Comparison of ENCODE assay signal across 17 mouse cellular contexts in the genomic region with DNA sequence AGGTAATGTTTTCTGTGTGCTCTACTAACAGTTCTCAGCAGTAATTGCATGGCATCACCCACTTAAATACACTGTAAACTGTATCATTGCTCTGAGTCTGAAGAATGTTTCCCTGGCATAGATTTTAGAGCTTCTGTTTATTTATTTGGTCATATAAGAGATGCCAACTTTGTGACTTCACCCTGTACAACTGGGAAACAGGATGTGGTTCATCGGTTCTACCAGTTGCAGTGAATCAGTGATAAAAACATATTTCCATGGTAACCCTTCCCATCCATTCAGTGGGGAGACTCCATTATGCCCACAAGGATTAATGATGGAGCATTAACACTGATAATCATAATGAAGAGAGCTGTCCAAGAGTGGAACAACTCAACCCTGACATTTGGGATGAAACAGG.
"Had no signal": no experiment of that assay in that cellular context is flagged by ENCODE, and none has a peak within 500 bp of the region (broad histone marks: within the 10 kb centered on the region; RNA-seq: fewer than 3 reads in every experiment).

No protein-coding gene starts in this region.

- DNase-seq: kidney, postnatal 14 days; kidney, postnatal 4 days; left cerebral cortex, postnatal 4 days; liver, postnatal 0 days; lung, embryonic 14.5 days; thymus, adult 18-20 months; thymus, postnatal 36 days had no signal

- H3K4me2 ChIP-seq: limb, embryonic 12.5 days; limb, embryonic 15.5 days; liver, embryonic 11.5 days; lung, embryonic 14.5 days; midbrain, embryonic 13.5 days had no signal

- H3K4me1 ChIP-seq: limb, embryonic 12.5 days; limb, embryonic 15.5 days; megakaryocyte, embryonic 14.5 days; midbrain, embryonic 10.5 days; midbrain, embryonic 13.5 days had no signal

- H3K9ac ChIP-seq: limb, embryonic 12.5 days; limb, embryonic 15.5 days; liver, embryonic 14.5 days; liver, postnatal 0 days; lung, embryonic 14.5 days; midbrain, embryonic 13.5 days had no signal

- H3K36me3 ChIP-seq: limb, embryonic 12.5 days; limb, embryonic 15.5 days; midbrain, embryonic 10.5 days; midbrain, embryonic 13.5 days had no signal

- H3K27ac ChIP-seq: limb, embryonic 12.5 days; limb, embryonic 15.5 days; liver, embryonic 14.5 days; macrophage; midbrain, embryonic 10.5 days; midbrain, embryonic 13.5 days had no signal

- H3K4me3 ChIP-seq: limb, embryonic 12.5 days; limb, embryonic 15.5 days; megakaryocyte, embryonic 14.5 days; midbrain, embryonic 10.5 days; midbrain, embryonic 13.5 days had no signal

- ATAC-seq: liver, postnatal 0 days; lung, postnatal 0 days; midbrain, embryonic 13.5 days; midbrain, embryonic 16.5 days had no signal

- H3K27me3 ChIP-seq: limb, embryonic 12.5 days; limb, embryonic 15.5 days; megakaryocyte, embryonic 14.5 days; midbrain, embryonic 13.5 days had no signal

- H3K9me3 ChIP-seq: limb, embryonic 12.5 days; limb, embryonic 15.5 days; megakaryocyte, embryonic 14.5 days; midbrain, embryonic 10.5 days; midbrain, embryonic 13.5 days had no signal
